Mouse (Mus musculus) A20 (cell line): ENCODE results near the gene Calm3.

Experiments
- DNase-seq: peaks from one replicate; pipeline ENCODE4 v3.0.0-alpha.2; 2011; ENCODE audit warnings: low read depth, low spot score

The Calm3 gene

DNA sequence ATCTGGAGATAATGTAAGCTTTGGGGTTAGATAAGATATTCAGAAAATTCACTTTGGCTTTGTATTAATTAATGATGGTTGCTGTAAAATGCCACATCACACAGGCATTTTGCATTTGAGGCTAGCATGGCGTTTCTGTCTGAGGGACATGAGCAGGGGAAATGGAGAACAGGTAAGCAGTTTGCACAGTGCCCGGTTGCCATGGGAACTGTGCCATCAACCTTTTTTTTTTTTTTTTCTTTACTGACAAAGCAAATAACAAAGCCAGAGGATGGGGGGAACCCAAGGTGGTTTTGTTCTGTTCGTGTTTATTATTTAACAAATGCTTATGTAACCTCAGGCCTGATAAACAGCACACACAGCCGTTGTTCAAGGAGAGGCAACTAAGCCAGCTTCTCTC, 18.9 kb upstream of the Calm3 start:
- no peak for DNase-seq

DNA sequence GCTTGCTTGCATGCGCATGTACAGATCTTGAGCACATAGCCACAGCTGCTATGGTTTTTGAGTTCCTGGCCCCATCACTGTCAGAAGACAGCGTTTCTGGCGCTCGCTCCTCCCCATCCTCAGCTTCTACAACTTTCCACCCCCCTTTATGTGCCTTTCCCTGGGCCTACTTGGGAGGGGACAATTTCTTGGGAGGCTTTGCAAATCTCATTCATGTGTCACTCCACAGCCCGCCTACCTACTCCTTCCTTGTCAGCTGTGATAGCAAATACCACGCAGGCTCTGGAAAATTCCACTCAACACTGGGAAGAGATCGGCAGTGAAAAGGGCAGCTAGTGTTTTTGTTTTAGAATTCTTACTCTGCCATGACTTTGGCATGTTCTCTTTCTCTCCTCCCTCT, 16.4 kb upstream of the Calm3 start:
- no peak for DNase-seq

DNA sequence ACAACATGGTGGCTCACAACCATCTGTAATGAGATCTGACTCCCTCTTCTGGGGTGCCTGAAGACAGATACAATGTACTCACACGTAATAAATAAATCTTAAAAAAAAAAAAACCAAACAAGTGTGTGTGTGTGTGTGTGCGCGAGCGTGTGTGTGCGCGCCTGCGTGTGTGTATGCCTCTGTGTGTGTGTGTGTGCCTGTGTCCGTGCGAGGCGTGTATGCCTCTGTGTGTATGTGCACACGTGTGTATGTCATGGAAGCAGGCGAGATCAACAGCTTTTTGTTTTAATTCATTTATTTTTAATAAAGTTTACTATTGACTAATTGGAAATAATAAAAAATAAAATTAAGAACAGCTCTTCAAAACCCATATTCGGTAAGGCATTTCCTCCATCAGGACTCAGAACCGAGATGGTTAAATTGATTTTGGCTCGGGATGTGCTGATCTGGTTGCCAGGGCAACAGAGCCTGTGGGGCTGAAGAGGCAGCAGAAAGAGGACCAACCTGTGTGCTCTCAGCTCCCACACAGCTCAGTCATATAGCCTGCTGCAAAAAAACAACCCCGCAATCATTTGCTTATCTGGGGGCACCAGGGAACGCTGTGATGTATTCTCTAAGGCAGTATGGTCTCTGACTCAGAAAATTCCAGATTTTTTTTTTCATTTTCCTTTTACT, 14.3 kb upstream of the Calm3 start:
- no peak for DNase-seq

DNA sequence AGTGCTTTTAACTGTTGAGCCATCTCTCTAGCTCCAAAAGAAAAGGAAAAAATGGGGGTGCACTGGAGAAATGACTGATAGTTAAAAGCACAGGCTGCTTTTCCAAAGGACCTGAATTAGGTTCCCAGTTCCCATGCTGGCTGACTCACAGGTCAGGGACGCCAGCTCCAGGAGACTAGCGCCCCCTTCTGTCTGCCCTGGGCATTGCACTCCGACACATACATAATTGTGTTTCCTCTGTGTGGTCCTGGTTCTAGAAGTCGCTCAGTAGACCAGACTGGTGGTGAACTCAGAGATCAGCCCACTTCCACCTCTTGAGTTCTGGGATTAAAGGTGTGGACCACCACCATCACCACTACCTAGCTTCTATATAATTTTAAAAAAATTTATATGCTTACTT, 13.4 kb upstream of the Calm3 start:
- DNase-seq = peak; percentile 54

DNA sequence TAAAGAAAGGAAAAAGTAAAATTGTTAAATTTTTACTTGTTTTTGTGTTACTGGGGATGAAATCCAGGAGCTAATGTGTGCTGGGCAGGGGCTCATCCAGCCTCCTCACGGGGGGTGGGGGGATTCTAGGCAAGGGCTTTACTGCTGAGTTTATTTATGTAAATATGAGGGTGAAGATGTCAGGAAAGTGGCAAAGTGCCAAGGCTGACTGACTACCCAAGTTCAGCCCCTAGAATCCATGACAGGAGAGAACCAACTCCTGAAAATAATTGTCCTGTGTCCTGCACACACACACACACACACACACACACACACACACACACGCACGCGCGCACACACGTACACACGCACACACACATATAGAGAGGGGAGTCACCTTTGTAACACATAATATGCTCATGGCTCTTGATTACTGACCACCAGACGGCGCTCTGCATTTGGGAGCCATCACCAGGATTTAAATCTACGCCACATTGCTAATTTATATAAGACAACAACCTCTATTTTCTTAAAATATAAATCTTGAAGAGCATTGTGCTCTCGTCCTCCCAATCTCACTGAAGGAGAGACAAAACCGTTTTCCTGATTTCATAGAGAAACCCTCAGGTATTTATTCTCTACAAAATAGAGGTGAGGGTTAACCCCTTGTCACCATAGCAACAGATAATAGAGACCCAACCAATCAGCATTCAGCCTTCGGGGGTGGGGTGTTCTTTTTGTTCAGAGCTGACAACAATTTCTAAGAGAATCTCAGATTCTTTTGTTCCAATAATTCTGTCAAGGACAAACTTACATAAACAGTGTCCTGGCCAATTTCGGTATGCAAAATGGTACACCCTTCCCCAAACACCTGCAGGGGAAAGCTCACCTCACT, 9.0 kb upstream of the Calm3 start:
- DNase-seq = peak; percentile 78

DNA sequence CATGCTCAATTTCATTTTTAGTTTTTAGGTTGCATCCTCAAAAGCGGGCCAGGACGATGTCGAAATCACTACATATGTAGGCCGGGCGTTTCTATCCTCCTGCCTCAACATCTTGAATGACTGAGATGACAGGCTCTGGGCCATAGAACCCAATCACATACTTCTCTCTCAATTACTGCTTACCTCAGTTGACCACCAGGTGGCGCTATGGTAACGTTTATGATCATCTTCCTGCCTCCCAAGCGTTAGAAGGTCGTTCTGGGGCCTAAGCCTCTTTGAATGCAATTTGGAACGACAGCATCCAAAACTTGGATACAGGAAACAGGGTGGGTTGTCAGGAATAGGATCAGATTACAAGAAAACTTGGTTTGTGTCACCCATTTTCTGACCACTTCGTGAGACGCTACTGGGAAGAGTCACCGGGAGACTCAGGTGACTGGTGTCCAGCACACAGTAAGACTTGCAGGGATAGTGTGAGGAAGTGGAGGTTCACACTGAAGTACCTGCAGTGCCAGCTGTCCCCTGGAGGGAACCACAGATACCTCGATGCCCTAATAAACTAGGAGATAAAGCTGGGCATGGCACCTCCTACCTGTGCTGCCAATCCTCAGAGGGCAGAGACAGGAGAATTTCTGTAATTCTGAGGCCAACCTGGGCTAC, 8.2 kb upstream of the Calm3 start:
- peak; percentile 86 for DNase-seq

DNA sequence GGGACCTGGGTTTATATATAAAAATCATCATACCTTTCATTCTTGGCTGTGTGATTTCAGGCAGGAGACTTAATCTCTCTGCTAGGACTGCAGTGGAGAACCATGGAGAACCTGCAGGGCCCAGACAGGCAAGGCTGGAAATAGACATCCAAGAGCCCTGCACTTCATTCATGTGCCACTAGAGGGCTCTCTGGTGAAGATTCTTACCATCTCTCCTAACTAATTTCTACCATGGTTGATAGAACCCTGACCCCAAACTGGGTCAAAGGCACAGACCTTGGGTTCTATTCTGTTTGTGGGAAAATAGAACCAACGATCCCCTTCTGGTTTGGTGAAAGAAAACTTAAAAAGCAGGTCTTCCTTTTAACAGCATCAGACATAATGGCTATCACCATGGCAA, 6.9 kb upstream of the Calm3 start:
- DNase-seq = peak; percentile 72

DNA sequence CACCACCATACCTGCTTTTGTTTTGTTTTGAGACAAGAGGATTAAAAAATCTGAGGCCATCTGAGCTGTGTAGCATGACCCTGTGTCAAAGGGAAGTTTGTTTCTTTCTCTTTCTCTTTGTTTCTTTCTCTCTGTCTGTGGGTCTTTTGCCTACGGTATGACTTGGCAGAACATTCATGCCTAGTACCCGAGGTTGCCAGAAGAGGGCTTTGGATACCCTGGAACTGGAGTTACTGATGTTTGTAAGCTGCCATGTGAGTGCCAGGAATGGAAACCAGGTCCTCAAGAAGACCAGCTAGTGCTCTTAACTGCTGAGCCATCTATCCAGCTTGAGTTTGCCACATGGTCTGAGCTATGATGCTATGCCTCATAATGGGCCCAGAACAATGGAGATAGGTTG, 4.4 kb upstream of the Calm3 start:
- peak; percentile 46 for DNase-seq

DNA sequence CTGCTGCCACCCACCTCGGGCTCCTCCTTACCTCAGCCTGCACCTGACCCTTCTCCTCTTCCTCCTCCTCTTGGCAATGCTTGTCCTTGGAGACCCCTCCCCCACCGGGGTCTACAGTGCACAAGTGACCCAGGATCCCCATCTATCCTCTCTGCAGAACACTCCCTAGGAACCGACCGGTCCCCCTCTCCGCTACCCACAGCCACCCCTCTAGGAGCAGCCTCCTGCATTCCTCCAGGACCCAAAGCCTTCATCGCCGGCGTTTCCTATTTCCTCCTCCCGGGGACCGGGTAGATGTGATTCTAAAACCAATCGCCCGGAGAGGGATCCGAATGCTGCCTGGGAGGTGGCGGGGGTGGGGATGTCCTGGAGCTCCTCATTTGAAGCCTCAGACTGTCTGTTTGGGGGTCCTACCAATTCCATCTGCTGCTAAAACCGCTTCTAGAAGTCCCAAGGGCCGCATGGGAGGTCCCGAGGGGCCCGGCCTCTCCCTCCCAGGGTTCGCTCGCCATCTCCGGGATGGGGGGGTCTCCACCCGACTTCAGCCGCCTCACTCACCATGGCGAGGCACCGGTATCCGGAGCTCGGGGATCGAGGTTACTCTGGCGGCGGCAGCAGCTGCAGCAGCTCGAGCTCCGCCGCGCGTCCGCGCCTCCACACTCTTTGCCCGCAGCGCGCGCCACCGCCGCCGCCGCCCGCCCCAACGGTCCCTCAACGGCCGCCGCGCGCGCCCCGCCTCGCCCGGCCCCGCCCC, 454 bp downstream of the Calm3 start:
- no peak for DNase-seq

DNA sequence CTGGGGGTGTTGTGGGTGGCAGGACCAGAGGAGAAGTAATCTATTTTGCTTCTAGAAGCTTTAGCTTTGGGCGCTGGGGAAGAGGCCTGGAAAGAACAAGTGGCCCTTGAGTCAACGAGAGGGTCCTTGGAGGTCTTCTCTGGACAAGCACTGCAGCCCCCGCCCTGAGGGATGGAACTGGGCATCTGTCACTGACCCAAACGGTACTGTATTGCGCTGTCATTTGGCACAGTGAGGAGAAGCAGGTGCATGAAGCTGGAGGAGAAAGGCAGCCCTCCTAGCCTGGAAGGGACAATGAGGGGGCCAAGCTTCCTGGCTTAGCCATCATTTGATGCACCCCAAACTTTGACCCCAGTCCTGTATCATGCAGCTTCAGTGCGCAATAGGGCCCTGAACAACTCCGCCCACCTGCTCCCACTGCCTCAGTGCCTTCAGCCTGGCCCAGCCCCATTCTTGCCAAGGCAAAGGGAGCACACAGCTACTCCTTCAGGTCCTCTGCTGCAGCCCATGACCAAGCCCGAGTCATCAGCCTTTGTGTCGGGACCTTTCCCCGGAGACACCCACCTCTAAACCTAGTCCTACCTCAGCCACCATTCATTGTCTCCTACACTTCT, 1.4 kb downstream of the Calm3 start:
- DNase-seq = peak; percentile 35

DNA sequence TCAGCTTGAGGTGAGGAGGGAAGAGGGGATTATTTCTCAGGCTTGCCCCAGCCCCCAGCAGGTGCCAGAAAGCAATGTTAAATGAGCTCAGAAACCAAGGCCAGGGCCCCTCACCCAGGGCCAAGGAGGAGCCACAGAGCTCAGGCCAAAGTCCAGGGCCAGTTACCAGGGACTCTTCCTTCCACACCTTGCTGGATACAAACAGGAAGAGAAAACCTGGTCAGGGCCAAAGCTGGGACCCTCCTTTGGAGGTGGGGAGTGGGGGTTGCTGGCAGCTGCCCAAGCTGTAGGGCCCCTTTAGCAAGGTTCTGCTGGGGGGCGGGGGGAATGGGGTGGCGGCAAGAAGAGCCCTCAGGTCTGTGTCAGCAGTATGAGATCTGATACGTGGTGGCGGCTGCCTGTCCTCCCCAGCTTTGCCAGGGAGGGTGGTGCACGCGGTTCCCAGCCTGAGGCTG, 2.0 kb downstream of the Calm3 start:
- DNase-seq = no peak

DNA sequence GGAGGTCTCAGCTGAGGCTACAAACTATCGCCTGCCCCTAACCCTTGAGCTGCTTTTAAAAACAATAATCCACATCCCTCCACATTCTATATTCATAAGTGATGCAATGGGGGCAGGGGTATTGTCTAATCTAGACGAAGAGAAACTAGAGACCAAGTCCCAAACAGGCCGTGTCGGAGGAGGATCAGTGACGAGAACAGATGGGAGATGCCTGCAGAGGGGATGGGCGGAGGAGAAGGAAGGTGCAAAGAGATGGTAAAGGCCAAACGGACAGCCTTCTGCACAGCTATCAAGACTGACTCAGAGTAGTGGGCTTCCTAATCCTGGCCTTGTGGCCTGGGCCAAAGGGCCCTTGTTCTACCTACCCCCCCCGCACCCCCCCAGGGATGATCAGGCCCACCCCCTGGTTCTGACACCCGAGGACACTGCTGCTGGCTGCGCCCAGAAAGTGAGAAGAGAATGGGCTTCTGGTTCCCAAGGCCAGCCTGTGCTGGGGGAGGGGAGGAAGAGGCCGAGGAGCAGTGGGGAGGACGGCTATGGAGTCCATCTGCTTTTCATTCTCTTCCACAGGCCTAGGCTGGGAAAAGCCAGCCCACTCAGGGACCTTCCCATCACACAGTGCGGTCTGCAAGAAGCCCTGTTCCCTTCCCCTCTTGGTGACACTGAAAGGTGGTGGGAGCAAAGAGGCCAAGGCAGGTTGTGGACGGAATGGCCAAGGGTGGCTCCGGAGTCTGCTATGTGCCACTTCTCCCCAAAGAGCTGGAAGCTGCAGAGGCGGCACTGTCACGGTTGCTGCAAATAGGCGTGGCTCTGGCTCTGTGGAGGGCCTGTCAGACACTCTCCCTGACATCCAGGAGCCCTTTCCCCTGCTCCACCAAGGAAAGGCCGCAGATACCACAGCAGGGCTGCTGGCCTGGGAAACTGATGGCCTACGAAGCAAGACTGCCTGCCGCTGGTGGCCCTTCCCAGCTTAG, 2.8 kb downstream of the Calm3 start:
- DNase-seq = no peak

DNA sequence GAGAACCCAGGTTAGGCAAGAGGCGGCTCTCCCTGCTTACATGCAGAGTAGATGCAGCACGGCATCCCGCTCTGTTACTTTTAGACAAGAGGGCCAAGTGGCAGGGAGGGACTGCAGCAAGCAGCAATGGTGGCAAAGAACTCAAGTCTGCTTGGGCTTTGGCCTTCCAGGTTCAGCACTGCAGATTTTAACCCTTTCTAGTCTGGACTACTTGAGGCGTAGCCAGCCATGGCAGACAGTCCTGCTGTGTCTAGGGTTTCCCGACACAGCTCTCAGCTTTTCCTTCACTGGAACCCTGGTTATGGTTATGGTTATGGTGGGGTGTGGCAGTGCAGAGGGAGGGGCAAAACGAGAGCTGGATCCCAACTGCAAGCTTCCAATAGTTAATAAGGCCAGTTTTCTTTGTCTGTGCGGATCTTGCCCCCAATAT, 3.7 kb downstream of the Calm3 start:
- DNase-seq = no peak

DNA sequence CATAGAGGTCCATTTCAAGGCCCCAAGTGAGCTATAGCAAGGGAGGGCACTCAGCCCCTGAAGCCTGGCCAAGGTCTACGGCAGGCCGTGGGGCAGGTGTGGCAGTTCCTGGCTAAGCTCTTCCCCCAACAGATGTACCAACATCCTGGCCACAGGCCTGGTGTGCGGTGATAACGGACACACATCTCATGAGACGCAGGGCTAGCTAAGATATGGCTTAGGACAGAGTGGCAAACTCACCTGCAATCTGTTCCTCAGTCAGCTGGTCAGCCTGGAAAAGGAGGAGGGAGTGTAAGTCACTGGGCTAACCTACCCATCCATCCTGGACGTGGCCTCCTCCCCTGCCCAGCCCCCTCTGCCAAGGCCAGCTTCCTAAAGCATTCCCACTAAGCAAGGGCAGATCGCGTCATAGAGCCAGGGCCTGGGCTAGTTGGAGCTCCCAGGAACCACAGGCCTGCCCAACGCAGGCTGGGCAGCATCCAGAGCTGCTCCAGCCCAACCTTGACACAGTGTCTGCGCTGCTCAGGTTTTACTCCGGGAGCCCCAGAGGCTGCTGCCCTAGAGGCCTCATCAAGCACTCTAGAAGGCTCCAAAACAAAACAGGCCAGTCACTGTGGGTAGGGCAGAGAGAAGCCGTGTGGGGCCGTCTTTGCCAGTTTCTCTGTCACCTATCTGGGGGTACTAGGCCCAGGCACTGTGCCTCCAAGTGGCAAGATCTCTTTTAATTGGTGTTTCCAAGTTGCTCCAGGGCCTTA, 4.3 kb downstream of the Calm3 start:
- DNase-seq = no peak

DNA sequence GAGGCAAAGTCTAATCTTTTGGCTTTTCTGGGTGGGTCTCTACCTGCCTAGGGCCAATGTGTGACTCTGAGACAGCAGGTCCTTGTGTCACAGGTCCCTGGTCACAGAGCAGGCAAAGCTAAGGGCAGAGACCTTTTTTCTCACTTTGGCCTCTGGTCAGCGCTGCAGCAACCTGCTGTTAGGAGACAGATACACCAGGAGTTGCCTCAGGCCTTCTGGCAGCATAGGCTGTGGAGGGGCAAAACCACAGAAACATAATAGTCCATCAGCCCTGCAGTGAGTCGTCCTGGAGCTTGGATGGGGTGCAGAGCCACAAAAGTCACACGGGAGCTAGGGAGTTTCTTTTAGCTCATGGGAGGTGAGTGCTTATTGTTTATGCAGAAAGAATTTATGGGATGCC, 5.2 kb downstream of the Calm3 start:
- DNase-seq = no peak

DNA sequence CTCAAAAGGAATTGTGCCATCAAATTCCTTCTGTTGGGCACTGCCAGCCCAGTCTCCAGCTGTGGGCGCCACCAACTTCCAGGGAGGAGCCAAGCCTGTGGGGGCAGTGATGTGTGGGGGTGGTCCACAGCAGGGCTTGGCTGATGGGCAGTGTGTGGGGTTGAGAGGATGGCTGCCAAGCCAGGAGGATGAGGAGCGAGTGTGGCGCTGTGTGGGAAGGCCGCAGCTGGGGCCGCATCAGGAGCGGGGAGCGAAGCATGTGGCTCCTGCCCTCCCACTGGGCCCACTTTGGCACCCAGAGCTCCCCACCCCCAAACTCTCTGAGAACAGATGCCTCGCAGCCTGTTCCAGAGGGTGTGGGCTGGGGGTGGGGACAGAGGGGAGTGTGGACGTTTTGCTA, 5.9 kb downstream of the Calm3 start:
- no peak for DNase-seq

DNA sequence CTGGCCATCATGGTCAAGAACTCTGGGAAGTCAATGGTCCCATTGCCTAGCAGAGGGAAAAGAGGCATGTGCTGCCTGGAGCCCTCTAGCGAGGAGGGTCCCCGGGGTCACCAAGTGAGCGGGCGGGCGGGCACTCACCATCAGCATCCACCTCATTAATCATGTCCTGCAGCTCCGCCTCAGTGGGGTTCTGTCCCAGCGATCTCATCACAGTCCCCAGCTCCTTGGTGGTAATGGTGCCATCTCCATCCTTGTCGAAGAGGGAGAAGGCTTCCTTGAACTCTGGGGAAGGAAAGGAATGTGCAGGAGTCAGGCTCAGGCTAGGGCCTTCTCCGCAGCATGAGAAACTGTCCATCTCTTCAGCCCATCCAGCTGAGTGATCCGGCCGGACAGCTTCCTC, 6.5 kb downstream of the Calm3 start:
- no peak for DNase-seq

DNA sequence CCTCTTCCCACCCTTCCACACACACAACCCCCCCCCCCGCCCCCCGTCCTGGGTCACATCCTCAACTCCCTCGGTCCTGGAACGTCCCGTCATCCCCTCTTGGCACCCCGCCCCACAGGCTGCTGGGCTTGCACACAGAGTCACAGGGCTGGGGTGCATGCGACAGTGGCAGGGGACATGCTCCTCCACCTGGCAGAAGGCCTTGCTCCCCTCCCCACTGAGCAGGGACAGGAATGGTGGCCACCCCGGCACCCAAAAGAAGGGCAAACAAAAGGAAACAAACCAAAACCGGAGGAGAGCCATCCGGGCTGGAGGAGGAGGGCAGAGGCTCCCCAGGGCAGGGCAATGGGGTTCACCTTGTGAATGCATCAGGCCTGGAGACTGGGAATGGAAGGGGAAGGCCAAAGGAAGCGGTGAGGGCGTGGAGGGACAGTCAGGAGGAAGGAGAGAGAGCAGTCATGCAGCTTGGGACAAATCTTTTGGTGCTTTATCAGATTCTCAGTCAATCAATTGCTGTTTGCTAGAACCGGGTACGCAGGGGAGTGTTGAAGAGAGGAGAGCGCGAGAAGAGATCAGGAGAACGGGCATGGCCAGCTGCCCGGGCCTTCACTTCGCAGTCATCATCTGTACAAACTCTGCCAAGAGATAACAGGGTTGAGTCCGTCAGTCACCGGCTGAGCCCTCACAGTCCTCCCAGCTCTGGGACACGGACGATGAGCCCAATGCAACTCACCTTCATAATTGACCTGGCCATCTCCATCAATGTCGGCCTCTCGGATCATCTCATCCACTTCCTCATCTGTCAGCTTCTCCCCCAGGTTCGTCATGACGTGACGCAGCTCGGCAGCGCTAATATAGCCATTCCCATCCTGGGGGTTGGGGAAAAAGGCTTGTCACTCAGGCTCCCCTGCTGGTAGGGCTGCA, 7.3 kb downstream of the Calm3 start:
- DNase-seq = no peak
